Mouse (Mus musculus): ENCODE data around the gene Exosc10.

Exosc10 gene

GRCm38 (mm10) chr4:148570693-148571295 is 12.6 kb downstream of the Exosc10 start:
- DNase-seq (ENCODE audit: low spot score in 2 of 2), result no peak

- no peak for DNase-seq (ENCODE audit: low spot score in 2 of 2)
These were observed 15.0 kb downstream of the Exosc10 start for GRCm38 (mm10) chr4:148573222-148573621.

- no peak for DNase-seq (ENCODE audit: low spot score in 2 of 2)
These were observed 22.5 kb downstream of the Exosc10 start for GRCm38 (mm10) chr4:148580765-148581164.

- DNase-seq (ENCODE audit: low spot score in 2 of 2), result no peak
These were observed 23.2 kb downstream of the Exosc10 start for GRCm38 (mm10) chr4:148581422-148581821.

- no peak for DNase-seq (ENCODE audit: low spot score in 2 of 2)
These were observed 25.0 kb downstream of the Exosc10 start for GRCm38 (mm10) chr4:148583257-148583656.

GRCm38 (mm10) chr4:148586648-148587047 is 28.4 kb downstream of the Exosc10 start:
- no peak for DNase-seq (ENCODE audit: low spot score in 2 of 2)

GRCm38 (mm10) chr4:148588793-148589192 is 30.6 kb downstream of the Exosc10 start:
- DNase-seq (ENCODE audit: low spot score in 2 of 2), result no peak

- DNase-seq (ENCODE audit: low spot score in 2 of 2), result no peak
These were observed 31.3 kb downstream of the Exosc10 start for GRCm38 (mm10) chr4:148589565-148589964.

- no peak for DNase-seq (ENCODE audit: low spot score in 2 of 2)
These were observed 32.4 kb downstream of the Exosc10 start for GRCm38 (mm10) chr4:148590421-148591170.

GRCm38 (mm10) chr4:148591171-148591630 is 33.0 kb downstream of the Exosc10 start, which contains the start of gene Srm:
TSS of gene Srm (plus strand) at chr4:148591503.
- DNase-seq (ENCODE audit: low spot score in 2 of 2), result peak; percentile 97 to 98

- peak in 1 of 2 experiments; percentile 31 for DNase-seq (ENCODE audit: low spot score in 2 of 2)
These were observed 33.6 kb downstream of the Exosc10 start for GRCm38 (mm10) chr4:148591637-148592380.

GRCm38 (mm10) chr4:148593996-148594395 is 35.8 kb downstream of the Exosc10 start:
- no peak for DNase-seq (ENCODE audit: low spot score in 2 of 2)

- no peak for DNase-seq (ENCODE audit: low spot score in 2 of 2)
These were observed 37.7 kb downstream of the Exosc10 start for GRCm38 (mm10) chr4:148595916-148596315.

- DNase-seq (ENCODE audit: low spot score in 2 of 2), result no peak
These were observed 38.5 kb downstream of the Exosc10 start for GRCm38 (mm10) chr4:148596731-148597130.

- DNase-seq (ENCODE audit: low spot score in 2 of 2), result no peak
These were observed 40.6 kb downstream of the Exosc10 start for GRCm38 (mm10) chr4:148598826-148599225.

GRCm38 (mm10) chr4:148600316-148600715 is 42.1 kb downstream of the Exosc10 start:
- no peak for DNase-seq (ENCODE audit: low spot score in 2 of 2)

GRCm38 (mm10) chr4:148601871-148602270 is 43.6 kb downstream of the Exosc10 start:
- no peak for DNase-seq (ENCODE audit: low spot score in 2 of 2)

- no peak for DNase-seq (ENCODE audit: low spot score in 2 of 2)
These were observed 44.3 kb downstream of the Exosc10 start, which contains the start of gene Masp2 for GRCm38 (mm10) chr4:148602357-148603120. TSS of gene Masp2 (plus strand) at chr4:148602554.

- peak in 1 of 2 experiments; percentile 26 for DNase-seq (ENCODE audit: low spot score in 2 of 2)
These were observed 45.3 kb downstream of the Exosc10 start for GRCm38 (mm10) chr4:148603376-148604139.

- peak; percentile 77 to 78 for DNase-seq (ENCODE audit: low spot score in 2 of 2)
These were observed 45.9 kb downstream of the Exosc10 start for GRCm38 (mm10) chr4:148604141-148604540.
